Mouse (Mus musculus) cerebellum, adult 9-11 months (tissue): ENCODE measurements around the gene Abcc4.

ENCODE experiments used
- DNase-seq: peaks from one replicate; pipeline ENCODE4 v3.0.0; 2022

The Abcc4 gene

GRCm38 (mm10) chr14:118491300-118491699 is 214.7 kb downstream of the Abcc4 start:
- DNase-seq = no peak

GRCm38 (mm10) chr14:118490525-118490924 is 215.5 kb downstream of the Abcc4 start:
- no peak for DNase-seq

GRCm38 (mm10) chr14:118486349-118486748 is 219.7 kb downstream of the Abcc4 start:
- no peak for DNase-seq

GRCm38 (mm10) chr14:118485646-118486045 is 220.4 kb downstream of the Abcc4 start:
- no peak for DNase-seq

- DNase-seq = no peak
These were observed 223.7 kb downstream of the Abcc4 start for GRCm38 (mm10) chr14:118482320-118482719.

DNA sequence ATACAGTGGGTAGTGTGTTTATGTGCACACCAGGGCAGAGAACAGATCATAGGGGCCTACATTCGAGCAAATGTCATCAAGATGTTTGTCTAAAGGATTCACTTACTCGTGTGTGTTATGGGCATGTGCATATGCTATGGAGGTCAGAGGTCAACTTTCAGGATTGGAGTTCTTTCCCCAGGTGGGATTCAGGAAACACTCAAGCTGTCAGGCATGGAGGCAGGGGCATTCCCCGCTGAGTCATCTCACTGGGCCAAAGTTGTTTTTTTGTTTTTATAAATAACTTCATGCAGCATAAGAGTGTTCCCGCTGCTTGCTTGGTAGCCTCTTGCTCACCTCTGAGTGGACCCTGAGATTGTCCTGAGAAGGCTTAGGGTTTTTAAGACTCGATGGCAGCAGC is 224.2 kb downstream of the Abcc4 start:
- no peak for DNase-seq

DNA sequence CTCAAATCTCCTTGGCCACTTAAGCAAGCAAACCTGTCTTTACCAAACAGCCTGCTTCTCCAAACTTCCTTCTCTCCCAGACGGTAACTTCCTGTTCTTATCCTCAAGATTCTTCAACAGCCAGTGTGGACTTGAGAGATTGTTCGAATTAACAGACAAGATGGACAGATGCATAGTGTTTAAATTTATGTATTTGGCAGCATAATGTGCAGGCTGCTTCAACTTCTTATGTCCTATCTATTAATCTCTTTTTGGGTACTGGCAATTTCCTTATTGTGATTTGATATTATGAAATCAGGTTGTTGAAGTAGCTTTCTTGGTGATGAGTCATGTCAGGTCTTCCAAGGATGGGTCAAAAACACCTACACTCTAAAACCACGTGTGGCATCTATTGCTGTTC is 229.7 kb downstream of the Abcc4 start:
- DNase-seq = no peak

DNA sequence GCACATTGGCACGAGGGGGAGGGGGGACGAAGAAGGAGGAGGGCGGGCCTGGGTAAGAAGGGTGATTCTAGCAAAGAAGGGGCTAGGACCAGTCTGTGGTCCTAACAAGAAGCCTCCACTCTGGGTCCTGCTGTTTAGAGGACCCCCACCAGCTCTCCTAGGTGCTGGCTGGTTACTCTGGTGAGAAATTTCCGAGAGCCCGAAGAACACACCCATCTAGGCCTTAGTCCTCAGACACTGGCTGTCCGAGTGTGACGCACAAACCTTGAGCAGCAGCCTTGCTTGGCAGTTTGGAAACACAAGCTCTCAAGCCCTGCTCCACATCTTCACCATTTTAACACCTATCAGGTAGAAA is 230.9 kb downstream of the Abcc4 start:
- no peak for DNase-seq

GRCm38 (mm10) chr14:118474226-118475099 is 231.6 kb downstream of the Abcc4 start:
- DNase-seq = no peak

DNA sequence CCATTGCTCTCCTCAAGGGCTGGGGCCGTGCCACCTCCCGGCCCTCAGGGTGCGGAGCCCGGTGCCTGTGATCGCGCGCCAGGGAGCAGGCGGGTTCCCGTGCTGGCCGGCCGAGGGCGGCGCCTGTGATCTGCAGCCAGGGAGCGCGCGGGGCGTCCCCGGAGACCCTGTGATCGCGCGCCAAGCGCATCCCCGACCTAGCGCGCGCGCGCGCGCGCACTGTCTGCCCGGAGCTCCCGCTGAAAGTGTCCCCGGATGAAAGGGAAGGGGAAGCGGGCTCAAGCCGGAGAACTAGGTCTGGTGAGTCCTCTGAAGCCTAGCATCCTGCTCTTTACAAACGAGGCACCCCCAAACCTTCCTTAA is 232.2 kb downstream of the Abcc4 start:
- DNase-seq = no peak

DNA sequence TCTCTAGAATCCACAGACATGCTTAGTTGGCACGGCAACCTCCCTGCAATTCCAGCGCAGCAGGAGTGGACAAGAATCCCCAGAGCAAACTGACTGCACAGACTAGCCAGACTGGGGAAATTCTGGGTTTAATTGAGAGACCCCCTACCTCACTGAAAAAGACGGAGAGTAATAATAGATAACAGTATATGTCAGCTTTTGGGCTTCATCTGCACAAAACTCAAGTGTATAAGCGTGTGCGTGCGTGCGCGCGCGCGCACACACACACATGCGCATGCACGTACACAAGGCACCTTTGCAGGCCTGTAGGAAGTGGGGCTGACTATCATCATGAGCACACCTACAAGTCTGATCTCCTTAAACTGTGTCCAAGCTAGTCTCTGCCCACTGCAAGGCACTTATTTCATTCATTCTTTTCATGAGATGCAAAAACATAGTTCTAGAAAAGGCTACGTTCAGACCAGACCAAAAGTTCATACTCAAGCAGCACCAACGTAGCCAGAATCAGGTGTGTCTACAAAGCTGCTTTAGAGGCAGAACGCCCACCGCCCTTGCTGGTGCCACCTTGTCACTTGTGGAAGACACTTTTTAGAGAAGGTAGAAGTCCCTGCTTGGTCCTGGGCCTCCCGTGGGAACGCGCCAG is 232.7 kb downstream of the Abcc4 start:
- no peak for DNase-seq

GRCm38 (mm10) chr14:118465331-118465730 is 240.7 kb downstream of the Abcc4 start:
- no peak for DNase-seq

DNA sequence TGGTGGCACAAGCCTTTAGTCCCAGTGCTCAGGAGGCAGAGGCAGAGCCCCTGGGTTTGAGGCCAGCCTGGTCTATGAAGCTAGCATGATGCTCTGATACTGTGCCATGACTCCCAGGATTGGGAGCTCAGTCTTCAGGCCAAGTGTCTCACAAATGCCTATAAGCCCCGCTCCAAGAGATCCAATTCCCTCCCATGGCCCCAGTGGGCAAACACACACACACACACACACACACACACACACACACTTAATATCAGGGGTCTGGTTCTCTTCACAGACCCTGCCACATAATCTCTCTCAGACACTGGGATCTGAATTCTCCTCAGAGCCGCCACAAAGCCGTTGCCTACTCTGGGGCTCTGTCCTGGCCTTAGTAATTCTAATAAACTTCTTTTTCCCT is 241.6 kb downstream of the Abcc4 start:
- DNase-seq = no peak

GRCm38 (mm10) chr14:118452572-118452971 is 253.4 kb downstream of the Abcc4 start:
- no peak for DNase-seq

DNA sequence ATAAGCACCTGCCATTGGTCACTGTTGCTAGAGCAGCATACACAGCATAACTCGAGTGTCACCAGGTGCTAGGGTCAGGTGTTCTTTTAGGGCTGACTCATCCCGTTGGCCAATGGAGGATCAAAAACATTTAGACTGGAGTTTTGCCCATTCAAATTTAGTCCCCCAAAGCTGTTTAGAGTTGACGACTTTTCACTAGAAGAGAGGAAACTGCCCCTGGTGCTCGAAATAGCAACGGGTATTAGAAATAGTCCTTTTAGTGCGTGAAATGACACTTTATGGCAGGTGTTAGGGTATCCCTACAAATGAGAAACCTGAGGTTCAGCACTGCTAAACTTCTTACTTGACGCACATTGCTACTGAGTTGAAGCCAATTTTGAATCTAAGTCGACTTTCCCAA is 265.9 kb downstream of the Abcc4 start:
- DNase-seq = no peak

GRCm38 (mm10) chr14:118437156-118437931 is 268.7 kb downstream of the Abcc4 start:
- no peak for DNase-seq

DNA sequence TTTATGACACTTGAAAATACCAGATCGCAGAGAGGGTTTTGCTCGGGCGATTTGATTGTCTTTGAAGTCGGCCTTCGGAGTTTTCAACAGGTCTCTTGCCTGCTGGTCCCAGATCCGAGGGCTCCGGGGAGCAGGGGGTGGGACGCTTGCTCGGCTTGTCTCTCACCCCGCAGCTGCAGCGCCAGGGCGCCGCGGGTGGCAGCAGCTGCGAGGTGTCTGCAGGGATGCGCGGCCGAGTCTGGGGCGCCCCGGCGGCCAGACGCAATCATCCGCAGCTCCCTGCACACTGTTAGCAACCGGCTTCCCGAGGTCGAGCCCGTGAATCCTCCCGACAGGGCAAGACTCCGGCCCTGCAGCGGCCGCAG is 269.2 kb downstream of the Abcc4 start:
- DNase-seq = no peak

- DNase-seq = no peak
These were observed 270.2 kb downstream of the Abcc4 start for GRCm38 (mm10) chr14:118435676-118436330.

- no peak for DNase-seq
These were observed 271.2 kb downstream of the Abcc4 start for GRCm38 (mm10) chr14:118434842-118435241.

DNA sequence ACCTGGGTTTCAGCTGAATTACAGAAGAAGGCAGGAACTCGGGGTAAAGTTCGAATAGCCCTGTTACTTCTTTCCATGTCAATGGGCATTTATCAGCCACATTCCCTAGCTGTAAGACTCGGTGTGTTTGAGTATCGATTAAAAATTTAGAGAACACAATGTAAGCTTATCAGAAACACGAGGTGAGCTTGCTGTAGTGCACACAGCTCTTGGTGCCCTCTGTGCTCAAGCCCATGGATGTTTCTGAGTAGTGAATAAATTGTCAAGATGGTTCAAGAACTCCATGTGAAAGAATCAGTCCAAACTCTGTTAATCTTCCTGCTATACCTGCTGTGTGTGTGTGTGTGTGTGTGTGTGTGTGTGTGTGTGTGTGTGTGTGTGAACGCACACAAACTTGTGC is 272.2 kb downstream of the Abcc4 start:
- DNase-seq = no peak
